Mouse (Mus musculus): Measurements from ENCODE around the gene Gm11060. TPM values are rescaled to one million over a fixed set of nuclear protein-coding genes. Genes with fewer than 3 reads are reported as not detected.

The Gm11060 gene
- total RNA-seq, 2 experiments from 2014 or later, result not detected

Other genes starting within 250 kb of the Gm11060 start
- gene Prrg4, start 242.1 kb upstream of the Gm11060 start, total RNA-seq (2021), result under 1 TPM; 0.27 to 0.36 TPM
- 1 to 10 TPM; 2.7 to 3.8 TPM for gene Ccdc73, start 224.2 kb upstream of the Gm11060 start, total RNA-seq (2021)
- gene Eif3m, start 74.9 kb upstream of the Gm11060 start, total RNA-seq (2021), result 10 to 100 TPM; 91.3 to 98.7 TPM
- gene Wt1, start 34.5 kb downstream of the Gm11060 start, total RNA-seq (2021), result under 1 TPM in 1 of 2 experiments, not detected in 1; 0.08 TPM
- gene Them7, start 132.3 kb downstream of the Gm11060 start, total RNA-seq (2021), result not detected